Mouse (Mus musculus) adrenal gland, adult (tissue): Measurements from ENCODE around the gene Sipa1l2.

ENCODE experiments used
- DNase-seq, 2 experiments: peaks; one replicate each; pipeline ENCODE4 v3.0.0; 2022 to 2023; ENCODE audit warnings: low spot score in 1 of 2; ENCODE audit not compliant: inconsistent age in 2 of 2

Sipa1l2 gene

GRCm38 (mm10) chr8:125569533-125570365 lies at the start of gene Sipa1l2:
Sipa1l2 (minus strand) TSS chr8:125569808.
- DNase-seq, result peak; percentile 99 to 100

DNA sequence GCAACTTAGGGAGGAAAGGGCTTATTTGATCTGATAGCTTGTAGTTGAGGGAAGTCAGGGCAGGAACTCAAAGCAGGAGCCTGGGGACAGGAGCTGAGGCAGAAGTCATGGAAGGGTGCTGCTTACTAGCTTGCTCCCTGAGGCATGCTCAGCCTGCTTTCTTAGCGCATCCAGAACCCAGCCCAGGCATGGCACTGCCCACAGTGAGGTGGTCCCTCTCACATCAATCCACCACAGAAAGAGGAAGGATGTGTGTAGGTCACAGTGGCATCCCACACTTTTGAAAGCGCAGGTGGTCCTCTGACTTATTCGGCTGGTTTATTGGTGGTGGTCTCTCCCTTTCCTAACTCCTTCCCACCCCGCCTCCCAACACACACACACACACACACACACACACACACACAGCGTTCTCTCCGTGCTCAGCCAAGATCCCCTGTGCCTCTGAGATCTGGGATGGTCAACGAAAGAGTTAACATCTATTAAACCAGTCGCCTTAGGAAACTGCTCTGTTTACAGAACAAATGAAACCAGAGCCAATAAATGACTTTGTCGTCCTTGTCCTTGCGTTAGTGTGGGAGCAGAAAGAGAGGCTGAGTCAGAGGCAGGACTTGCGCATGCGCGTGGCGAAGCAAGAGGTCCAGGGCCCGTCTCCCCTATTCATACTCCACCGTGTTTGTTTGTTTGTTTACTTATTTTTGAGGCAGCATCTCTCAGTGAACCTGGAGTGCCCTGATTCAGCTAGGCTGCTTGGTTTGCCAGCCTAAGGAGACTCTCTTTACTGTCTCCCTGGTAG lies 49.1 kb upstream of the Sipa1l2 start:
- peak in 1 of 2 experiments; percentile 91 for DNase-seq

GRCm38 (mm10) chr8:125616935-125617334 lies 47.3 kb upstream of the Sipa1l2 start:
- DNase-seq, result no peak

DNA sequence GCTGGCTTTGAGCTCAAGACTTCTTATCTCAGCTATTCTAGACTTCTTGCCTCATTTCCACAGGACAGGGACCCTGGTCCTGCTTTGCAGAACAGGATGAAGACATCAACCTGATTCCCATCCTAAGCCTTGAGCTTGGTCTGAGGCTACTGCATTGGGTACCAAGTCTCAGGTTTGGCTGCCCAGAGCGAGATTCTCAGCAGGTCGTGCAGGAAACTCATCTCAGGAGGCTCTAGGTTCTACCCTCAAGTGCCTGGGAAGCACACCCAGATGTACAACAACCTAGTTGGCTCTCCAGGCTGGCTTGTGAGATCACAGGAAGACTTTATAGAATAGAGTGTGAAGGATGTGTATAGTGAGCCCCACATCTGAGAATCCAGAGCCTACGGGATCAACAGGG lies 46.4 kb upstream of the Sipa1l2 start:
- no peak for DNase-seq

- no peak for DNase-seq
These were observed 43.9 kb upstream of the Sipa1l2 start for GRCm38 (mm10) chr8:125613552-125613951.

GRCm38 (mm10) chr8:125611799-125612560 lies 42.4 kb upstream of the Sipa1l2 start:
- peak; percentile 9 to 40 for DNase-seq

GRCm38 (mm10) chr8:125611024-125611798 lies 41.6 kb upstream of the Sipa1l2 start:
- no peak for DNase-seq

GRCm38 (mm10) chr8:125609737-125610136 lies 40.1 kb upstream of the Sipa1l2 start:
- DNase-seq, result no peak

DNA sequence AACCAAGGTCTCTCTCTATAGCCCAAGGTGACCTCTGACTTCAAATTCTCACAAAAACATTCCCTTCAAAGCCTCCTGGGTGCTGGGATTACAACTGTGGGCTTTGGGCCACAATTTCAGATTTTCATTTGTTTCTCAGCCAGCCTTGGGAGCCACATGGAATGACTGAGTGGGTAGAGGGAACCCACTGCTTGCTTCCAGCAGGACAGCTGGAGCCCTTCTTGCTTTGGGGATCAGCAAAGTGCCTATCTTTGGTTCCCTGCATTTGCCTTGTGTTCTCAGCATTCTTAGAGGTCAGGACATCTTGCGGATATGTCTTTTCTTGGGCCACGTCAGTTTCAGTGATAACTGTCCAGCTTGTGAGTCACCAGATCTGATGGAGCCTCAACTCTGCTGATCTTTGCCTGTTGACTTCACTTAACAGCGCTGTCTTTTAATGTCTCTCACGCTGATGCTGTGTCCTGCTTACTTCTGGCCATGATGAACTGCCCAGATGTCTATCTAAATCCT lies 38.2 kb upstream of the Sipa1l2 start:
- no peak for DNase-seq

DNA sequence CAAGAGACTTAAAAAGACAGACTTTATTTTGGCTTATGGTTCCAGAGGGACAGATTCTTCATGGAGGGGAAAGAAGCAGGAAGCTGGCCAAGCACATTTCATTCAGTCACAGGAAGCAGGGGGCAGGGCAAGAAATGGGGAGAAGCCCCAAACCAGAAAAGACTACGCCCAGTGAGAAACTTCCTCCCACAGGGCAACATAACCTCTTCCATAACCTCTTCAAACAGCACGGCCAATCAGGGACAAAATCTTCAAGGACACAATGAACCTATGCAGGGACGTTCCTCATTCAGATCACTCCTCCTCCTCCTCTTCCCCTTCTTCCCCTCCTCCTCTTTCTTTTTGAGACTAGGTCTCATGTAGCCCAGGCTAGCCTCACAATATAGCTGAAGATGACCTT lies 37.3 kb upstream of the Sipa1l2 start:
- DNase-seq, result no peak

GRCm38 (mm10) chr8:125604817-125605512 lies 35.4 kb upstream of the Sipa1l2 start:
- no peak for DNase-seq

DNA sequence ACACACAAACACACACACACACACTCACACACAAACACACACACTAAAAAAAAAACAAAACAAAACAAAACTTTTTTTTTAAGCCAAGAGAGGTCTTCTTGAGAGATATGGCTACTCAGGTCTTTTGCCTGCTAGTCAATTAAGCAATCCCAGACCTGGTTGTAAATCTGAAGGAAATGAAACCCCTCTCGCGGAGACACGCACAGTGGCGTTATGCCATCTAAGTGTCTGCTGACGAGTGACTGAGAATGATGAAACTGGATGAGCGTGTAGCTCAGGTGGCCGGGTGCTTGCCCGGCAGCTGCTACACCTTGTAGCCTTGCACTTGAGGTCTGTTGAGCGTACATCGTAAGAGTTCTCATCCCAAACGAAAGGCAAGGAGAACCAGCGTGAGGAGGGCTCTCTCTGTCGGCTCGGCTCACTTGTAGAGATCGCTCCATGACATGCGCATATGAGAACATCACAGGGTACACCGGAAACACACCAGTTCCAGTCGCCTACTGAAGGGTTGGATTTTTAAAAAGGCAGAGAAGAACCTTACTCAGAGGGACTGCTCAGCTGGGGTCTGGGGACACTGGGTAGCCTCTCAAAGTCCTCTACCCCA lies 34.7 kb upstream of the Sipa1l2 start:
- DNase-seq, result no peak

GRCm38 (mm10) chr8:125603312-125603840 lies 33.8 kb upstream of the Sipa1l2 start:
- no peak for DNase-seq

- no peak for DNase-seq
These were observed 30.6 kb upstream of the Sipa1l2 start for GRCm38 (mm10) chr8:125600033-125600686.

- DNase-seq, result peak; percentile 92 to 96
These were observed 26.2 kb upstream of the Sipa1l2 start for GRCm38 (mm10) chr8:125595571-125596508.

GRCm38 (mm10) chr8:125590363-125590762 lies 20.8 kb upstream of the Sipa1l2 start:
- DNase-seq, result no peak

- no peak for DNase-seq
These were observed 17.0 kb upstream of the Sipa1l2 start for GRCm38 (mm10) chr8:125586587-125586986.
